Mouse (Mus musculus): Measurements from ENCODE around the gene Adamtsl4. TPM values are rescaled to one million over a fixed set of nuclear protein-coding genes. Genes with fewer than 3 reads are reported as not detected.
"Not testable (repeated sequence)": the region's sequence is repeated elsewhere in the genome, so short reads cannot be mapped to it uniquely, and the experiment has no call there.

Adamtsl4 gene
- total RNA-seq, 1 experiment from 2014 or later, result not detected

DNA sequence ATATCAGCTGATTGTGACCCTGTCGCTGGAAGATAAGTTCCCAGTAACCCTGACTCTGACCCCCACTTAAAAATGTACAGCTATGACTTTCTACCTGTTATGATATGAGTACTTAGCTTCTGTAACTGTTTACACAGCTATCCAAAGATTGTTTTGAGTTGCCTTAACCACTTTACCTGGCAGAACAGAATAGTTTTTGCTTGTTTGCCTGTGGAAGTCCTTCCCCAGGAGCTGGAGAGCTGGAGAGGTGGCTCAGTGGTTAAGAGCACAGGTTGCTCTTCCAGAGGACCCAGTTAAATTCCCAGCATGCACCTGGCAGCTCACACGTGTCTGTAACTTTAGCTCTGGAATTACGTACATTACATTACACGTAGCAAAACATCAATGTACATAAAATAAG is 16.9 kb upstream of the Adamtsl4 start:
- ATAC-seq (replicated peaks in 1 of 2; ENCODE audit: insufficient read depth in 1 of 2, low FRiP score in 2 of 2, low TSS enrichment in 1 of 2, low read depth in 1 of 2, poor library complexity in 2 of 2, severe bottlenecking in 2 of 2), result no peak

DNA sequence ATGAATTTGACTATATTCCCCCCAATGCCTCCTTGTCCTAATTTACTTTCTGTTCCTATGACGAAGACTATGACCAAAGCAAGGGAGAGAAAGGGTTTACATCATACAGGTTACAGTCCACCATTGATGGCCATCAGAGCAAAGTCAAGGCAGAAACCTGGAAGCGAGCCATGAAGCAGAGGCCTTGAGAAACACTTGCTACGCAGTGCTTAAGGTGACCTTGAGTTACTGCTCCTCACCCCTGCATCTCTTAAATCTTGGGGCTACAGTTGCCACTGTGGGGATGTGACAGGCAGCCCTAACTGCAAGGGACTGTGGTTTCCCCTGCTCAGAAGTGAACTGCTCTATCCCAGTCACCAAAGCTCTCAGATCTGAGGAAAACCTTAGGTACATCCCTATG is 15.6 kb upstream of the Adamtsl4 start:
- no peak for ATAC-seq (replicated peaks in 1 of 2; ENCODE audit: insufficient read depth in 1 of 2, low FRiP score in 2 of 2, low TSS enrichment in 1 of 2, low read depth in 1 of 2, poor library complexity in 2 of 2, severe bottlenecking in 2 of 2)

DNA sequence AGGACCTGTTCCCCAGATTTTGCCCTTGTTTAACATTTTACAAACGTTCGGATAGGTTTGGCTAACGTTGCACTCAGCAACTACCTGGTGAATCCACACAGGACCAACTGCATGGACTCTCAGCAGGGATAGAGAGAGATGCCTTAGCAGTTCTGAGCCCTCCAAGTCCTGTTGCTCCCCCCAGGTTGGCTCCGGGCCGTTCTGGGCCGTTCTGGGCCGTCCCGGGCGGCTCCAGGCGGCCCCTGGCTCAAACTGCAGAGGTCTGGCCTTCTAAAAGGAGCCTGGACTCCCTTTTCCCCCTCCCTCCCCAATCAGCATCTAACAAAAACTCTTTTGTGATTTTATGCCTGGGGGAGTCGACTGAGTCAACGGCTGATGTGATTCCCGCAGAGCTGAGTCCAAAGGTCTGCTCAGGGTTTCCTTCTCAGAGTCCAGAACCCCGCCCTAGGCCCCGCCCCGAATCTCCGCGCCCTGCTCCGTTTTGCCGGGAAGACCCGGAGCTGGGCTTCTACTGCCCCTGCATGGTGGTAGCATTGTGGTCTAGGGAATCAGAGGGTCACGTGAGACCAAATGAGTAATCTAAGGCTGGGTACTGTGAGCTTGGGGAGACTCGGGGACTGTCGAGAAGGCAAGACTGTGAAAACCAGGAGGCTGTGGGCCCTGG is 14.3 kb upstream of the Adamtsl4 start:
- ATAC-seq (replicated peaks in 1 of 2; ENCODE audit: insufficient read depth in 1 of 2, low FRiP score in 2 of 2, low TSS enrichment in 1 of 2, low read depth in 1 of 2, poor library complexity in 2 of 2, severe bottlenecking in 2 of 2), result peak; percentile 16 to 50; a peak in 3 of 4 replicates

DNA sequence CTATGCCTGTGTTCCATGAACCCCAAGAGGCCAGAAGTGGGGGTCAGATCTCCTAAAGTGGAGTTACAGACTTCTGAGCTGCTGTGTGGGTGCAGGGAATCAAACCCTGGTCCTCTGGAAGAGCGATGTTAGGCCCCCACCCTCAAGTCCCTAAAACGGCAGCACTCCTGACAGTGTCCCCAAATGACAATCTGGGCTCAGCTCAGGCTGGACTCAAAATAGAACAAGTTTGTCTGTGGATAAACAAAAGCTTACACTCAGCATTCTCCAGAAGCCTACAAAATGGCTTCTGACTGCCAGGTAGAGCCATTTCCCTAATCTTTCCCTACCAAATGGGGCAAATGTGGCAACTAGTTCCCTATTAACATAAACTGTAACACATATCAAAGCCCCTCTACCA is 13.4 kb upstream of the Adamtsl4 start:
- no peak for ATAC-seq (replicated peaks in 1 of 2; ENCODE audit: insufficient read depth in 1 of 2, low FRiP score in 2 of 2, low TSS enrichment in 1 of 2, low read depth in 1 of 2, poor library complexity in 2 of 2, severe bottlenecking in 2 of 2)

DNA sequence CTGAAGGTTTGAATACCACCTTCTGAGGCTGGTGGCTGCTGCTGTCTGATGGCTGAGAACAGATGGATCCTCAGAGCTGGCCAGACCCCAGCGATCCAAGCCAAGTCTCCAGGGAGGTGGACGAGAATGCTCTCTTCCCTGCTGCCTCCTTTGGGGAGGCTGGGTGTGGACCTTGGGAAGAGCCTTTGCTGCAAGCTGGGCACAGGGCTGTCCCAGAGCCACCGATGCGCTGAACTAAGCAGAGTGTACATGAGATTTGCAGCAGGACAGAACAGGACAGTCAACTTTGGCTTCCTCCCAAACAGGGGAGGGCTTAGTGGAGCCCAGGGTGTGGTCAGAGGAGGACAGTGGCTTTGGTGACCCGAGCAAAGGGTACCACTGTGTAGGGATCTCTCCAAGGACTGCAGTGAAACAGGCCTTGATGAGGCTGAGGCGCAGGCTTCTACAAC is 12.5 kb upstream of the Adamtsl4 start:
- ATAC-seq (replicated peaks in 1 of 2; ENCODE audit: insufficient read depth in 1 of 2, low FRiP score in 2 of 2, low TSS enrichment in 1 of 2, low read depth in 1 of 2, poor library complexity in 2 of 2, severe bottlenecking in 2 of 2), result no peak

DNA sequence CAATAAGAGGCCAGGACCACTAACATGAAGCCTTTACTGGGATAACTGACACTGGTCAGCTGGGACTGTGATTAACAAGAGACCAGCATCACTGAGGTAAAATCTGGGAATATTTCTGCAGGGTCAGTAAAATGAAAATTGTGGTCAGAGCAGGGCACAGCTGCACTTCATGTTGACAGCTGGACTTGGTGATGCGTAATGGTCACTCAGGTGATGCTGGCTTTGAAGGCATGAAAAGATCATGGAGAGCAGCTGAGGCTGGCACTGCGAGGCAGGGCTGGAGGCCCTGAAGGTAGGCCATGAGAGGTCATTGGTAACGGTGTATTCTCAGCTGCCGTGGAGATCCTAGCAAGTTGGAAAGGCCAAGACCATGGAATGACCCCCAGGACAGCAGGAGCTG is 10.6 kb upstream of the Adamtsl4 start:
- ATAC-seq (replicated peaks in 1 of 2; ENCODE audit: insufficient read depth in 1 of 2, low FRiP score in 2 of 2, low TSS enrichment in 1 of 2, low read depth in 1 of 2, poor library complexity in 2 of 2, severe bottlenecking in 2 of 2), result no peak

DNA sequence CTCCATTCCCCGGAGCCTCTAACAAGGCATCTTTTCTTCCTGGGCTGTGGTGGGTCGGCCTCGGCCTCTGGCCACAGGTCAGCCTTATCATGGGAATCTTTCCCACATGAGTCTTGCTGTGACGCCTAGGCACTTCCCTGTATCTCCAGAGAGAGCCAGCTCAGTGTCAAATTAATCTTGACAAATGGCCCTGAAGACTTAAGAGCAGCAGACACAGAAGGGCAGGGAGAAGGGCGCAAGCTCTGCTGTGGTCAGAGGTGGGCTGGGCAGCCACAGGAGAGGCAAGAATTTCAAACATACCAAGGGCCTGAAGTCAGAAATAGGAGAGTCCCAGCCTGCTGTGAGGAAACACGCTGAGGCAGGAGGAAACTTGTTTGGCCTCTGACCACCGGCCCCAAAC is 8.6 kb upstream of the Adamtsl4 start:
- ATAC-seq (replicated peaks in 1 of 2; ENCODE audit: insufficient read depth in 1 of 2, low FRiP score in 2 of 2, low TSS enrichment in 1 of 2, low read depth in 1 of 2, poor library complexity in 2 of 2, severe bottlenecking in 2 of 2), result no peak

DNA sequence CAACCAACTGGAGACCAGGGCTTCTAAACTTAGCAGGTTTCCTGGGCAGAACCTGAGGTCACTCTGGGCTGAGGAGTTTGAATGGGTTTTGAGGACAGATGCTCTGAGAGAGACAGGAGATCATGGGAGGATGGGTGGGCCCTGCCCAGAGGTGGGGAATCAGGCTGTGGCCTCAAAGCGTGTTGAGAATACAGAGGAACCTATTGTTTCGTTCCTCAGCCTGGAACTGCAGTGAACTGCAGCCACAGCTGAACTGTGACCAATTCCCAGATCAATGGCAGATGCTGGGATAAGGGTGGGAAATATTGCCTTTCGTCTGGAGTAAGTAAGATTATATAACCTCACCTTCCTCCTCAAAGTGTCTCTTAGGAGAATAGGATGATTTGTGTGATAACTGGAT is 8.1 kb upstream of the Adamtsl4 start:
- ATAC-seq (replicated peaks in 1 of 2; ENCODE audit: insufficient read depth in 1 of 2, low FRiP score in 2 of 2, low TSS enrichment in 1 of 2, low read depth in 1 of 2, poor library complexity in 2 of 2, severe bottlenecking in 2 of 2), result no peak

DNA sequence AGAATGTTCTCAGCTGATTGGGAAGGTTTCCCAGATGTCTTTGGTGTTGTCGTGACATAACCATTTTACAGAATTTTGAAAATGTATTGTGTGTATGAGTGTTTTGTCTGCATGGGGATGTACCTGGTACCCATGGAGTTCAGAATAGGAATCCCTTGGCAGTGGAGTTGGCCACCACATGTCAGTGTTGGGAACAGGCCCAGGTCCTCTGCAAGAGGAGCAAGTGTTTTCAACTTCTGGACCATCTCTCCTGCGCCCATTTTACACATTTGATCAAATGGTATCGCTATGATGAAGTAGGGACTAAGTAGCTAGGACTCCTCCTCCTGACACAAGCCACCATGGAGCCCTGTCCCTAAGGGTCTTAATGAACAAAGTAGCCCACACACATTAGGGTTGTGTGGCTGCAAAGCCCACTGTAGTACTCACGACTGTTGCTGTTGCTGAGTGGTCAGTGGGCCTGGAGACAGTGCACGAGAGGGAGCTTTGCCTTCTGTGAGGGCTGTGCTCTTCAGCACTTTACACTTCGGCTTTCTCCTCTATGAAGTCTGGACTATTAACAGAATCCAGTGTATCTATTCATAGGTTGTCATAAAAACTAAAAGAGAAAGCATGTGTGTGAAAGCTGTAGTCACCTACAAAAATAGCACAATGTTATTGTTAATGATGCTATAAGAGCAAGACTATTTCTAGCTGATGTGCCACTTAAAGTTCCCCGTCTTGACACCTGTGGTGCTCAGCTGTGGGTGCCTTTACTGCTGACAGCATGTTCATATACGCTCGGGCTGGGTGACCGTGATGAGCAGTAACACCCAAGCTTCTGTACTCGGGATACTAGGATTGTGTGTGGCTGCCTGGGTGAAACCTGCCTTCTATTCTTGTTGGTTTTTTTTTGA is 7.3 kb upstream of the Adamtsl4 start:
- no peak for ATAC-seq (replicated peaks in 1 of 2; ENCODE audit: insufficient read depth in 1 of 2, low FRiP score in 2 of 2, low TSS enrichment in 1 of 2, low read depth in 1 of 2, poor library complexity in 2 of 2, severe bottlenecking in 2 of 2)

DNA sequence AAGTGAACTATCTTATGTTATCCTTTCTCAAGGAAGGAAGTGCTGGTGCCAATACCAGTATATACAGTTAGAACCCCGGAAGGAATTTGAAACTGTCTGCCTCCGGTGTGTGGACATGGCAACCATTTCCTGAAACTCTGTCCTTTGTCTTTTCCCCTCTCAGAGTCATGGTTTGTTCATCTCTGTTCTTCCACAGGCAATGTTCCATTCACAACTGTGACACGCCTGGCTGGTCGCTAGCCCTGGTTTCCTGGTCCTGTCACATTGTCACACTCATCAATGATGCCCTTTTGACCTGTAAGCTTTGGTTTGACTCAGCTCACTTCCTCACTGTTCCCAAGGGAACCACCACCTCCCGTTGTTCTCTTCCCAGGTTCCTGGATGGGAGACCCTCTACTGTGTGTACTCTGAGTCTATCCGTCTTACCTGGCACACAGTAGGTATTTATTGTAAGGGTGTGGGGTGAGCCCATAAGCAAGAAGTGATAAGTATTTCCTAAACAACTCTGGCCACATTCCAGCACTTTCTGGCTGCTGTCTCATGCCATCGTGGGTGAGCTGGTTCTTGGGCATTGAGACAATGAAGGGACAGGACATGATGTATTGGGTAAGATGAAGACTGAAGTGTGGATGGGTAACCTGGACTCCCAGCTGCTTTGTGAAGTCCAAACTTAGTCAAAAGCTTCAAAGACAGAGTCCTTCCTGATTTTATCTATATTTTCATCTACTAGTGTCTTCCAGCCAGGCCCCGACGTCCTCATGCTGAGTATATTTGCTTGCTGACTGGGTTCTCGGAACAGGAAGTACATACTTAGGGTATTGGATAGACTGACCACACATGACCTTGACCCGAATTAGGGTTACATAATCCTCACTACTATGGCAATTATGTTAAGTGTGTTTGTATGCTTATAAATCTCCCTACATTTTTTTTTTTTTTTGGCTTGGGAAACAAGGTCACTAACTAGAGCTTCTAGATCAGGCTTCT is 6.4 kb upstream of the Adamtsl4 start:
- ATAC-seq (replicated peaks in 1 of 2; ENCODE audit: insufficient read depth in 1 of 2, low FRiP score in 2 of 2, low TSS enrichment in 1 of 2, low read depth in 1 of 2, poor library complexity in 2 of 2, severe bottlenecking in 2 of 2), result peak; percentile 19 to 48; a peak in 3 of 4 replicates

DNA sequence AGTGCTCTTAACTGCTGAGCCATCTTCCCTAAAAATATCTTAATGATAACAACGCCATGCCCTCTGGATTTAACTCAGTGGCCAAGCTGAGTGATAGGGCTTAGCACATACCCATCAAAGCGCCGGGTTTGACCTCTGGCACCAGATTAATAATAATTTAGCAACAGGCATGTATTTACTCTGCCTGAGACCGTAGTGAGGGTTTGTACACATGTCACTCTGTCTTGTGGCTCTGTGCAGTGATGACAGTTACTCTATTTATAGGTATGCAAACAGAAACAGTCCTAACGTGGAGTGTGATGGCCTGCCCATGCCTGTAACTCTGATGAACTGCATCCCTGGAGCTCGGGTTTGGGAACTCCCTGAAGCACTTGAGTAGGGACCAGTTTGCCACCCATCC is 5.0 kb upstream of the Adamtsl4 start:
- no peak for ATAC-seq (replicated peaks in 1 of 2; ENCODE audit: insufficient read depth in 1 of 2, low FRiP score in 2 of 2, low TSS enrichment in 1 of 2, low read depth in 1 of 2, poor library complexity in 2 of 2, severe bottlenecking in 2 of 2)

DNA sequence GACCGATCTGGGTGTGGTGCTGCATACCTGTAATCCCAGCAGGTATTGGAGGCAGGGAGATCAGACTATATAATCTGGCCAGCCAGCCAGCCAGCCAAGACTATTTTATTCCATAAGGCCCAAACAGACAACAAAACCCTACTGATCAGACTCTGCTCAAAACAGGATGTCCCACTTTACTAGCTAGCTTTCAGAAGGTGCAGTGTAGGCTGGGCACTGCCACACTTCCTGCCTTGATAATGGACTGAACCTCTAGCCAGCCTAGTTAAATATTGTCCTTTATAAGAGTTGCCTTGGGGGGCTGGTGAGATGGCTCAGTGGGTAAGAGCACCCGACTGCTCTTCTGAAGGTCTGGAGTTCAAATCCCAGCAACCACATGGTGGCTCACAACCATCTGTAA is 2.8 kb upstream of the Adamtsl4 start:
- ATAC-seq (replicated peaks in 1 of 2; ENCODE audit: insufficient read depth in 1 of 2, low FRiP score in 2 of 2, low TSS enrichment in 1 of 2, low read depth in 1 of 2, poor library complexity in 2 of 2, severe bottlenecking in 2 of 2), result not testable (repeated sequence)

DNA sequence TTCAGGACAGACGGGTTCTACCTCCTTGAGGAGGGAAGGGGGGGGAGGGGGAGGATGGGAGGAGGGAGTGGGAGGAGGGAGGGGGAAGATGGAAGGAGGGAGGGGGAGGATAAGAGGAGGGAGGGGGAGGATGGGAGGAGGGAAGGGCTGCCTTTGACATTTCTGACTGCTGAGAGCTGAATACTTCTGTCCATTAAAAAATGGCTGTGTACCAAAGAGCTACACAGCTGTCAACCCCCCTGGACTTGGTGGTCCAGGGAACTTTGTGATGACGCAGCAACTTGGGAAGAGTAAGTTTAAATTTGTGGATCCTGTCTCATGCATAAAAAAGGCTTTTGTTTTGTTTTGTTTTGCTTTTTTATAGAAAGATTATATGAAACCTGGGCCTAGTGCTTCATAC is 2.2 kb upstream of the Adamtsl4 start:
- no peak for ATAC-seq (replicated peaks in 1 of 2; ENCODE audit: insufficient read depth in 1 of 2, low FRiP score in 2 of 2, low TSS enrichment in 1 of 2, low read depth in 1 of 2, poor library complexity in 2 of 2, severe bottlenecking in 2 of 2)

DNA sequence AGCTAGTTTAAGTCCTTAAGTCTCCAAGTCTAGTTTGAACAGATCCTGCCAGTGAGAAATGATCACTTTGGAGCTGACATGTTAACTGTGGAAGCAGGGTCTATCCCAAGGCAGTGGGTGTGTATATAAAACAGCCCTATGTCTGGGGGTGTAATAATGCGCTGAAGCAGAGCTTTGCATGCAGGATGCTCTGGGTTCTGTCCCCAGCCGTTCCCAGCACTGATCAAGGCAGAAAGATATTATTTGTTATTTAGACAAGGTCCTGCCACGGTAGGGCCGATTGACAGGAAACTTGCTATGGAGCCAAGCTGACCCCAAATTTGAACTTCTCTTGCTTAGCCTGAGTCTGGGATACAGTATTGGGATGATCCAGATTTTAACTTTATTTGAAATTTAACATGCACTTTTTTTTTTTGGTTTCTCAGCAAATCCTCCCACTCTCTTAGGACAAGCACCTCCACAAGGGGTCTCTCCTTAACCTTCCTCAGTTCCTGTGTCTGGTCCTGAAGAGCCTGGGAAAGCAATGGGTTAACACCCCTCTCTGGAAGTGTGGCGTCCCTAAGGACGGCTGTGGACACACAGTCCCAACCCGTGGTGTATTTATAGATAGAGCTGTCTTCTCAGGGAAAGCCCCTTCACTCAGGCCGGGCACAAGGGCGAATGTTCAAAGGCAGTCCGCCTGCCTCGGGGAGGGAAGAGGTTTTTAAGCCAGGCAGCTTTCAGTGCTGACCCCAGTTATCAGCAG is 1.6 kb upstream of the Adamtsl4 start:
- ATAC-seq (replicated peaks in 1 of 2; ENCODE audit: insufficient read depth in 1 of 2, low FRiP score in 2 of 2, low TSS enrichment in 1 of 2, low read depth in 1 of 2, poor library complexity in 2 of 2, severe bottlenecking in 2 of 2), result no peak

DNA sequence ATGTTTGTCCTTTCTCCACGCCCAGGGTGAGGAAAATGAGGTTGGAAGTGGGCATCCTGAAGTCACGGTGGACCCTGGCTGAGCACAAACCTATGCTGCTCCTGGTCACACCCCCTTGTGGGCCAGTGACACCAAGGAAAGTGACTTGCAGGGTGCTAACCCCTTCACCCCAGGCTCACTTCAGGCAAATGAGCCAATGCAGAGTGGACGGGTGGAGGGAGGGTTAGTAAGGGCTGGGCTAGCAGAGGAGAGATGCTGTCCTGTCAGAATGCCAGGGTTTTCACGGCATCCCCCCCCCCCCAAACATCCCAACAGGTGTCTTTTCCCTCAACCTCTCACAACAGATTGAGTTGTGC is 571 bp downstream of the Adamtsl4 start:
- no peak for ATAC-seq (replicated peaks in 1 of 2; ENCODE audit: insufficient read depth in 1 of 2, low FRiP score in 2 of 2, low TSS enrichment in 1 of 2, low read depth in 1 of 2, poor library complexity in 2 of 2, severe bottlenecking in 2 of 2)

DNA sequence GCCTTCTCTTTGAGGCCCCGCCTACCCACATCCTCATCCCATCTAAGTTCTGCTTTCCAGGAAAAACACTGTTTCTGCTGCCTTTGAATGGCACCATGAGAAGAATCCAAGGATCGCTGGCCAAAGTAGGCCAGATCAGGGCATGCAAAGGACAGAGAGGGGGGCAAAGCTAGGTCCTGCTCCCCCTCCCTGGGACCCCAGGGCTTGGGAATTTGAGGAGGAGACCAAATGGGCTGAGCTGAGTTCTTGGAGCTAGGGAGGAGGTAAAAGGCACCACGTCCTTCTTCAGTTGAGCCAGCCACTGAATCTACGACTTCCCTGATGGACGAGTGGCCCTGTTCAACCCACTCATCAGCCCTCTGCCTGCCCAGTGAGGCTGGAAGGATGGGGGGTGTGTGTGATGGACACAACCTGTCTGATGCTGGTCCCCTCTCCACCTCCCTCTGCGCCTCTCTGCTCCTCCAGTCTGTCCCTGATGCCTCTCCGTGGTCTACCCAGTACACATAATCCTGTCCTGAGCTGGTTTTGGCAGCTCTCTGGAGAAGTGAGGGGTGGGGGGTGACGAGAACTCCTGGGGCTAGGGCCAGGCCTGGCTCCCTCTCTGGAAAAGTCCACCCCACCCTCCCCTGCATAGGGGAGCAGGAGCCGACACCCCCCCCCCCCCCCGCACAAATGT is 1.1 kb downstream of the Adamtsl4 start:
- no peak for ATAC-seq (replicated peaks in 1 of 2; ENCODE audit: insufficient read depth in 1 of 2, low FRiP score in 2 of 2, low TSS enrichment in 1 of 2, low read depth in 1 of 2, poor library complexity in 2 of 2, severe bottlenecking in 2 of 2)

DNA sequence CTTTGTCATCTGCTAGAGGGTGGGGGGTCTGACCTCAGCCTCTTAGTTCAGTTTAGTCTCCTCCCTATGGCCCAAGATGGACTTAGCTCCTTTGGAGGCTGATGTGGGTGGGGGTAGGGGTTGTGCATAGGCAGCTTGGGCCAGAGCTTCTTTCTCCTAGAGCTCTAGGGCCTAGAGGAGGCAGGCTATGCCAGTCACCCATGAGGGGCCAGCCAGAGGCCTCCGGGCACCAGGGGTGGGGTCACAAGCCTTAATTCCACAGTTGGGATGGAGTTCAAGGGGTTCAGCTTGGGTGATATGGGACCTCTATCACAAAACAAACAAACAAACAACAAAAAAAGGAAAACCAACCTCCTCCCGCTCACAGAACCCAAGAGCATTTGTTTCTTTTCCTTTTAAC is 2.0 kb downstream of the Adamtsl4 start:
- ATAC-seq (replicated peaks in 1 of 2; ENCODE audit: insufficient read depth in 1 of 2, low FRiP score in 2 of 2, low TSS enrichment in 1 of 2, low read depth in 1 of 2, poor library complexity in 2 of 2, severe bottlenecking in 2 of 2), result no peak
